Mouse (Mus musculus) forebrain, embryonic 16.5 days (tissue): ENCODE measurements around the gene Rora. TPM values are rescaled to one million over a fixed set of nuclear protein-coding genes. Genes with fewer than 3 reads are reported as not detected.

Experiments
- ATAC-seq: fragments of 200-750 bp; cut with Nextera tagmentation; 2 replicates; pipeline ENCODE4 v1.8.0; 2017; ENCODE audit warnings: mild to moderate bottlenecking, moderate library complexity
- H3K27ac ChIP-seq: fragments of 300-500 bp; sonication (generic); 2 replicates; pipeline ENCODE4 v1.5.1; 2014; ENCODE audit warnings: low read length, control low read depth
- H3K27me3 ChIP-seq: fragments of 300-500 bp; sonication (generic); replicated peaks from 2 replicates; pipeline ENCODE4 v1.6.1; 2014; ENCODE audit warnings: low read length; ENCODE audit not compliant: control insufficient read depth, insufficient read depth
- H3K36me3 ChIP-seq: fragments of 300-500 bp; sonication (generic); 2 replicates; pipeline ENCODE4 v1.6.1; 2014; ENCODE audit not compliant: control insufficient read depth, insufficient read depth
- H3K4me1 ChIP-seq: fragments of 300-500 bp; sonication (generic); replicated peaks from 2 replicates; pipeline ENCODE4 v1.6.1; 2014; ENCODE audit warnings: low read length; ENCODE audit not compliant: control insufficient read depth, insufficient read depth
- H3K4me2 ChIP-seq: fragments of 300-500 bp; sonication (generic); 2 replicates; pipeline ENCODE4 v1.6.1; 2014; ENCODE audit warnings: mild to moderate bottlenecking, low read length, control low read depth
- H3K4me3 ChIP-seq: fragments of 300-500 bp; sonication (generic); replicated peaks from 2 replicates; pipeline ENCODE4 v1.5.1; 2014; ENCODE audit warnings: mild to moderate bottlenecking, low read length, control low read depth
- H3K9ac ChIP-seq: fragments of 300-500 bp; sonication (generic); replicated peaks from 2 replicates; pipeline ENCODE4 v1.6.1; 2014; ENCODE audit warnings: low read depth, low read length, control low read depth
- H3K9me3 ChIP-seq: fragments of 300-500 bp; sonication (generic); 2 replicates; pipeline ENCODE4 v1.6.1; 2016; ENCODE audit warnings: low read length; ENCODE audit not compliant: control insufficient read depth
- WGBS: fragments of 180-500 bp; shearing (Covaris S2); extraction: QIAGEN DNeasy Blood & Tissue Kit; methylation state at CpG from one replicate; pipeline ENCODE4 v1.1.7; 2014; 5-methylcytosine and 5-hydroxymethylcytosine counted together
- polyA plus RNA-seq: library from polyadenylated mRNA; unstranded; fragments of >200 nt; fragmentation: Nextera tagmentation; extraction: Ambion mirVana; gene quantifications from 2 replicates; pipeline ENCODE4 v1.2.1, GENCODE M21; 2015

Gene Rora
- polyA plus RNA-seq, 1 experiment from 2014 or later, result 7.9 TPM

GRCm38 (mm10) chr9:68699856-68700255, 46.3 kb downstream of the Rora start:
- Histone ChIP-seq H3K4me1 (peaks cover 7% of the 10 kb centered on the region), H3K9me3 (no peaks in the 10 kb centered on the region), H3K36me3 (no peaks in the 10 kb centered on the region), H3K4me2 (no peak overlapping the region), H3K9ac (no peak overlapping the region), H3K27me3 (peaks cover 2% of the 10 kb centered on the region; the same call in 1 of the 2 replicates), H3K4me3 (no peak overlapping the region), H3K27ac (no peak overlapping the region)
- WGBS, result 71% methylated on average over 4 of the region's 4 CpGs
- no peak for ATAC-seq

- Histone ChIP-seq H3K9me3 (no peaks in the 10 kb centered on the region), H3K36me3 (no peaks in the 10 kb centered on the region), H3K4me2 (no peak overlapping the region), H3K4me1 (no peaks in the 10 kb centered on the region), H3K9ac (no peak overlapping the region), H3K27me3 (no peaks in the 10 kb centered on the region), H3K4me3 (no peak overlapping the region), H3K27ac (no peak overlapping the region)
- 65% methylated on average over 5 of the region's 5 CpGs for WGBS
- no peak for ATAC-seq
Observed at GRCm38 (mm10) chr9:68707636-68708035, 54.0 kb downstream of the Rora start.

- 70% methylated on average over 8 of the region's 8 CpGs for WGBS
- ATAC-seq, result no peak
- no peaks in the 10 kb centered on the region for H3K9me3 ChIP-seq
Observed at GRCm38 (mm10) chr9:68709232-68709631, 55.6 kb downstream of the Rora start.

GRCm38 (mm10) chr9:68710893-68711654, 57.5 kb downstream of the Rora start:
- Histone ChIP-seq H3K4me2 (no peak overlapping the region), H3K27ac (no peak overlapping the region), H3K4me1 (no peaks in the 10 kb centered on the region), H3K9me3 (no peaks in the 10 kb centered on the region), H3K36me3 (no peaks in the 10 kb centered on the region), H3K9ac (no peak overlapping the region), H3K27me3 (no peaks in the 10 kb centered on the region), H3K4me3 (no peak overlapping the region)
- WGBS, result 69% methylated on average over 14 of the region's 14 CpGs
- no peak for ATAC-seq

More at GRCm38 (mm10) chr9:68709232-68709631, 55.6 kb downstream of the Rora start:
- no peak overlapping the region for H3K9ac ChIP-seq
- no peak overlapping the region for H3K4me3 ChIP-seq
- no peak overlapping the region for H3K4me2 ChIP-seq
- no peaks in the 10 kb centered on the region for H3K36me3 ChIP-seq
- H3K27me3 ChIP-seq, result no peaks in the 10 kb centered on the region
- no peak overlapping the region for H3K27ac ChIP-seq
- H3K4me1 ChIP-seq, result no peaks in the 10 kb centered on the region

- ATAC-seq, result no peak
- WGBS, result 18% methylated on average over 5 of the region's 5 CpGs
Observed at GRCm38 (mm10) chr9:68716961-68717360, 63.4 kb downstream of the Rora start.

GRCm38 (mm10) chr9:68718427-68718826, 64.8 kb downstream of the Rora start:
- WGBS, result 92% methylated on average over 6 of the region's 6 CpGs
- Histone ChIP-seq H3K27ac (no peak overlapping the region), H3K36me3 (no peaks in the 10 kb centered on the region), H3K4me3 (no peak overlapping the region), H3K4me1 (no peaks in the 10 kb centered on the region), H3K9me3 (no peaks in the 10 kb centered on the region), H3K9ac (no peak overlapping the region), H3K4me2 (no peak overlapping the region), H3K27me3 (no peaks in the 10 kb centered on the region)
- ATAC-seq, result no peak

More at GRCm38 (mm10) chr9:68716961-68717360, 63.4 kb downstream of the Rora start:
- Histone ChIP-seq H3K4me2 (no peak overlapping the region), H3K27ac (no peak overlapping the region), H3K9me3 (no peaks in the 10 kb centered on the region), H3K4me3 (no peak overlapping the region), H3K4me1 (no peaks in the 10 kb centered on the region), H3K27me3 (no peaks in the 10 kb centered on the region), H3K9ac (no peak overlapping the region), H3K36me3 (no peaks in the 10 kb centered on the region)

GRCm38 (mm10) chr9:68719286-68719685, 65.7 kb downstream of the Rora start:
- Histone ChIP-seq H3K27ac (no peak overlapping the region), H3K4me1 (no peaks in the 10 kb centered on the region), H3K27me3 (no peaks in the 10 kb centered on the region), H3K36me3 (no peaks in the 10 kb centered on the region), H3K9me3 (no peaks in the 10 kb centered on the region), H3K4me3 (no peak overlapping the region), H3K9ac (no peak overlapping the region), H3K4me2 (no peak overlapping the region)
- peak; percentile 49; the same call in 1 of the 2 replicates for ATAC-seq
- 74% methylated on average over 9 of the region's 9 CpGs for WGBS

GRCm38 (mm10) chr9:68724636-68725285, 71.2 kb downstream of the Rora start:
- H3K36me3 ChIP-seq, result no peaks in the 10 kb centered on the region
- no peak overlapping the region for H3K4me2 ChIP-seq
- no peaks in the 10 kb centered on the region for H3K27me3 ChIP-seq
- ATAC-seq, result no peak
- 74% methylated on average over 8 of the region's 8 CpGs for WGBS
- H3K27ac ChIP-seq, result no peak overlapping the region
- no peaks in the 10 kb centered on the region for H3K9me3 ChIP-seq
- H3K9ac ChIP-seq, result no peak overlapping the region
- no peak overlapping the region for H3K4me3 ChIP-seq
- no peaks in the 10 kb centered on the region for H3K4me1 ChIP-seq

GRCm38 (mm10) chr9:68727166-68727855, 73.7 kb downstream of the Rora start:
- H3K4me3 ChIP-seq, result no peak overlapping the region
- no peak overlapping the region for H3K9ac ChIP-seq
- H3K4me2 ChIP-seq, result no peak overlapping the region
- H3K27ac ChIP-seq, result no peak overlapping the region
- H3K9me3 ChIP-seq, result peaks cover 2% of the 10 kb centered on the region
- WGBS, result 80% methylated on average over 11 of the region's 11 CpGs
- H3K36me3 ChIP-seq, result no peaks in the 10 kb centered on the region
- no peaks in the 10 kb centered on the region for H3K27me3 ChIP-seq
- no peaks in the 10 kb centered on the region for H3K4me1 ChIP-seq
- no peak for ATAC-seq
